Mouse (Mus musculus): Measurements from ENCODE around the gene Hat1.

The Hat1 gene

DNA sequence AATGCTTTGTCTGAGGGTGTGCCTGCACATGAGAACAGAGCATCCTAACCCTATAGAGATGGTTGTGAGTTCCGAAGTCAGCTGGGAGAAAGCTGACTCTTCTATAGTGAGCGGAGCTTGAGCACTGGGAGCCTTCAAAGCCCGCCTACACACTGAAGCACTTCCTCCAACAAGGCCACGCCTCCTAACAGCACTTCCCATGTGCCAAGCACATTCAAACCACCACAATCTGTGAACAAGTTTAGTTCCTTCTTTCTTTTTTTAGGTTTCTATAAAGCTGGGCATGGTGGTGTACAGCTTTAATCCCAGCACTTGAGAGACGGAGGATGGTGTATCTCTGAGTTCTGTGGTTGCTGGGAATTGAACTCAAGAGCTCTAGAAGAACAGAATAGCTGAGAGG lies 11.3 kb upstream of the Hat1 start:
- no peak for DNase-seq

DNA sequence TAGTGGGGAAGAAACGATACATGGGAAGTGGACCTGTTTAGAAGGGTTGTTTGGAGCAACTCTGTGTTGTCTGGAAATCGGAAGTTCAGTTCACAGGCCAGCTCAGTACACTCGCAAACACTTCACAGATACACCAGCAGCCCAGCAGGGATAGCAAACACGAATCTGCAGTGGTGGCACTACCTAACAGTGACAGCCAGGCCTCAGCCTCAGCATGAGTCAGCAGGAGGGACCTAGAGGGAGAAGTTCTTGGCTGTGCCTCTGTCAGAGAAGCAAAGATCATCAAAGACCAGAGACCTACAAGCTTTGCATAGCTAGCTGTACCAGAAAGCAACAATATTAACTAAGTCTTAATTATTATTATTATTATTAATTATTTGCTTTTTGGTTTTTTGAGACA lies 6.8 kb upstream of the Hat1 start:
- DNase-seq: no peak

DNA sequence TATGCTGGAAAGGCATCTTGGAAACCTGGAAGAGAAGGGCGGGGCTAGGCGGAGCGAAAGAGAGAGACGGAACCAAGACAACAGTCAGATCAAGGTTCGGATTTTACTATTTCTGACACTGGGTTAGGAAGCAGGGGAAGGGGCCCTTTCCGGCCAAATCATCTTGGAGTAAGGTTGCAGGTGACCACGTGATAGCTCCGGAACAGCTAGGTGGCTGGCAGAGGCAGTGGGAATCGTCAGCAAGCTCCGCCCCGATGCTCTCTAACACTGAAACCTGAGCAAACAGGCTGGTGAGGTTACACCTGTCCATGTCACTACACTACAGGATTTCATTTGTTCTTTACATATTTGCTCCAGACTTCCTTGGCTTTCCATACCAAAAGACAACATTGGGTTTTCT lies 4.9 kb upstream of the Hat1 start:
- DNase-seq: no peak

DNA sequence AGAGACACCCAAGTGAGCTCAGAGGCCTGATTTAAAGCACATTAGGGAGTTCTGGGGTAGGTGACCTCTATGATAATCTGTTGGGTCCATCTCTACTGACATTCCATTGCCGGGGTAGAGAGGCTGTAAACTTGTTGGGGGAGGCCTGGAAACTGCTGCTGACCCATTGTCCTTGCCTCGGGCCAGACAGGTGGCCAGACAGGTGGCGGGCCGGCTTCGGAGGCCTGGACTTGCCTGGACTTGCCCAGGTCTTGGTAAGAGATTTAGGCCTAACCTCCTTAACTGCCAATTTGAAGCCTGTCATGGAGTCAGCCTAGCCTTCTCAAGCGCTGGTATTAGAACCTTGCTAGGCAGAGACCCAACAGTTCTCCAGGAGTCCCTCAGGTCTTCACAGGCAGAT lies 992 bp upstream of the Hat1 start:
- DNase-seq: no peak

DNA sequence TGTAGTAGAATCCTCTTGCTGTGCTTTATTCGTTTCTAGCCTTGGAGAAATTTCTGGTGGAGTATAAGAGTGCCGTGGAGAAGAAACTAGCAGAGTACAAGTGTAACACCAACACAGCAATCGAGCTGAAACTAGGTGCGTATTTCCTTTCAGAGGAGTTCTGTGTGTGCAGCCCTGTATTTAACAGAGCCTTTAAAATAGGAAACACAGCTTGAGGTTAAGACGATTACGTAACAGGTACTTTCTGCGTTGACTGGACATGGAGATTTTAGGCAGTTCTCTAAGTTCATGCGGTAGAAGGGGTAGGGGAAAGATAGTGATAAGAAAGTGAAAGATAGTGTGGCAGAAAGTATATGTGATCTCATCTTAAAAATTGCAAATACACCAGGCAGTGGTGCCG lies 1.1 kb downstream of the Hat1 start:
- no peak for DNase-seq

DNA sequence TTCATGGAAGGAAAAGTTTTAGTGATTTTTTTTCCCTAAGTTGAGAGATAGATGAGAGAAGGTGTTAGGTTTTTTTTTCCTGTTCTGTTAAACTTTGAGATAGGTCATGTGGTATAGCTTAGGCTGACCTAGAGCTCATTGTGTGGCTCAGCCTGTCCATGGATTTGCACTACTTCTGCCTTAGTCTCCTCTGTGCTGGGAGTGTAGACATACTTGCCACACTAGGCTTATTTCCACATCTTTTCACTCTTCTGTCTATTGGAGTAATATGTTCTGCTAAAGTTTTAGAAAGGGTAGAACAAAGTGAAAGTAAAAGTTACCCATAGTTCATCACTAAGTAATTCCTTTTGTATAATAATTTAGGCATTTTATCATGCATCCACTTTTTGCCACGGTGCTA lies 16.9 kb downstream of the Hat1 start:
- DNase-seq: no peak

DNA sequence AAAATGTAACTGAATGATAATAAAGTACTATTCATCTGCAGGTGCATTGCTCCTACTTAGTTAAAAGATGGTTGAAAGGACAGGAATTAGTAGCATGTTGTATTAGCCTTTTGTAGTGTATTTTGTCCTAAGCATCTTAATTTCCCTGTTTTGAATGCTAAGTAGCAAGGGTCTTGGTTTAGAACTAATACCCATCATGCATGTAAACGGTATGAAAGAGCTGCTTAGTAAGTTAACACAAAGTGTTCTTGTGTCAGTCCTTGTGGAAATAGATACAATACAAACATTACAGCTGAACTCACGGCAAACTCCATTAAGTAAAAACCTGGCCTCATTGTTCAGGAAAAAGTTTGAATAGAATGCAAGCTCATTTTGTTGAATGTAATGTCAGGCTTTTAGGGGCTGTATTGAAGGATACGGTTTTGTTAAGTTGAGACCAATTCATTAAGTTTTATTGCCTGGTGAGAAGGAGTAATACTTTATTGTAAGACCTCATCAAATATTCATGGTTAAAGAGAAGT lies 30.1 kb downstream of the Hat1 start:
- DNase-seq: no peak

DNA sequence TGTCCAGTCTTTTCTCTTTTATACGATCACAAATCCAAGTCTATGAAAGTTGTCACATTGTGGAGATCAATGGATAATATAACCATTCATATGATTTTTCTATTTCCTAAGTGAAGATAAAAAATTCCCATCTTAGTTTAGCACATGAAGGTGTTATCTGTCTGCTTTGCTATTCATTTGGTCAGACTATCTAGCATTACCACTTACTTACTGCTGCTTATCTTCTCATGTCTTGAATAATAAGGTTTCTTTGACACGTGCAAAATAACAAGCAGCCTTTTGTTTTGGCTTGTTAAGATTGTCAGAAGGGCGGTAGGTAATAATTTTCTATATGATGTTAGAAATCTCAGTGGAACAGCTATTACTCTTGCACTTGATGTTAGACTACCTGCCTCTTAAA lies 30.6 kb downstream of the Hat1 start:
- no peak for DNase-seq

DNA sequence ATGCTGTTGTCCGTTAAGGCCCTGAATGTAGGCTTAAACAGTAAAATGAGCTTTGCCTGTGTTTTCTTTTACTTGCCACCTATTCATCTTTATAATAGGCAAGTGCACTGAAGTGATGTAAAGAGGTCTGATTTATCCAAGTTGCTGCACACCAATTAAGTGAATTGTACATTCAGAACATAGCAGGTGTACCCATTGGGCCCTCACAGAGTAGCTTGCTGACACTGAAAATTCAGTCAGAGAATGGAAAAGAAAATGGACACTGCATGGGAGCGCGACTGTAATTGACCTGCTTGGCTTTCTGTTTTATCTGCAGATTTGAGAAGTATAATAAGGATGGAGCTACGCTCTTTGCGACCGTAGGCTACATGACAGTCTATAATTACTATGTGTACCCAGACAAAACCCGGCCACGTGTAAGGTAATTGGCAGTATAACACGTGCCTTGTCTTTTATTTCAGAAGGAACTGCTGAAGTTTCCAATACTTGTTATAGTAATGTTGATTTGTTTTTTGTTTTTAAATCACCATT lies 32.2 kb downstream of the Hat1 start:
- DNase-seq: no peak

DNA sequence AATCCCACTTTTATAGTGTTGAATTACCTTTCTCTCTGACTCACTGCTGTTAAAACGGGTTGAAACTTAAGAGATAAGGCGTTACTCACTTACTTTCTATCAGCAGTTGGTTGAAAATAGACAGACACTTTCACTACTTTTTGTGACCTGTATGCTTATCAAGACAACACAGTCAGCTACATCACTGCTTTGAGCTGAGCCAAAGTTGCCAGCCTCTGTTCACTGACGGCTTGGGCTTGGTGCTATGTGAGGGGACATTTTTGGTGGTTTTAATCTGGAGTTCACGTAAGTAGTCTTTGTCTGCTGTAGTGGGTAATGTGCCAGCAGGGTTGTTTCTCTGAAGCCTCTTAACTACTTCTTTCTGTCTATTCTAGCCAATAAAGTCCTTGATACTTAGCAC lies 35.8 kb downstream of the Hat1 start:
- no peak for DNase-seq

DNA sequence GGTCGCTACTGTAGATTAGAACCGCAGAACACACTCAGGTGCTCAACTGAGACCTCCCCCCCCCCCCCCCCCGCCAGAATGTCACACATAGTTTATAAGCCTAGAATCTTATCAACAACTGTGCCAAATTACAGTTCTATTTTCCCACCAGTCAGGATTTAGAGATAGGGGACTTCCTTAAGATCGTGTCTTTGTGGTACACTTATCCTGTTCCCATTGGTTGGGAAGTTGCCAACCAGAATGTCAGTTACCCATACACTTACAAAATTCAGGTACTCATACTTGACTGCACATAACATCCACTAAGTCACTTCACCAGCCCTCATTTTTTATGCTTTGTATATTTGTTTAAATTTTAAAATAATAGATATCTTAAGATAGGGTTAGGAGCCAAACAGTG lies 46.7 kb downstream of the Hat1 start:
- DNase-seq: no peak

DNA sequence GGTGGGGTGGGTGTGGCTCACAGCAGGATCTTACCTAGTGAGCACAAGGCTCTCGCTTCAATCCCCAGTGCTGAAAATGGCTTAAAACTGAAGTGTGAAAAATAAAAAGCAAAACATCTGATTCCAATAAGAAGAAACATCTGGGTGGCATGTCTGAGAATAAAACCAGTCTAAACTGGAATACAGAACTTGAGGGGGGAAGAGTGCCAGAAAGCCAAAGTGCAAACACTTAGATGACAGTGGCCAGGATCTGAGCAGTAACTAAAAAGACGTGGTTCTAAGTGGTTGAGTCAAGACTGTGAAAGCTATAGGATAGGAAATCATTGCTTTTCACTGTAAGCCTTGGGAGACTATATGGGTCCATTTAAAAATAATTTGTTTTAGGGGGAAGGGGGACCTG lies 54.6 kb downstream of the Hat1 start:
- no peak for DNase-seq

DNA sequence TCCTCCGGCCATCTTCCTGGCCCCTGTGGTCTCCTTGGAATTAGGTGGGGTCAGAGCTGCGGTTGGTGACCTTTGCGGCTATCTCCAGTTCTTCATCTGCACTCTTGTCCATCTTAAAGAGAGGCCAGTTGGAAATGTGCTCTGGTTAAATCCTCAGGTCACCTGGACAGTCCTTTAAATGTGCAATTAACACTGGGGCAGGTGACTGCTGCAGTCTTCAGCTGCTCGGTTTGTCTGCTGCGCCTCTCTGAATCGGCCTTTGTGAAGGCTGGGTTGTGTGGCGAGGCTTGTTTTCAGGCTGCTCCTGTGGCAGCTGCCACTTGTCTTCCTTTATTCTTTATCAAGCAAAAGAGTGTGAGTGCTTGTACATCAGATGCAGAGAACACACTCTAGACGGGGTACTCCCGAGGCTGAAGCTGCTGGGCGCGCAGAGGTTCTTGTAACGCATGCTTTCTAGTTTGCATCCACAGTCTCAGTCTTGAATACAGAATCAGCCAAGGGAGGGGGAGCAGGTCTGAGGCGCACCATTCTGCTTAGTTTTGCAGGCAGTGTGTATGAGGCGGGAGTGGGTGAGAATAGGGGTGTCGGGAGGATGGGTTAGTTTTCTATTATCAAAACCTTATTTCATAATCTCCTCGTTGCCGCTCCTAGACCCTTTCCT lies 56.9 kb downstream of the Hat1 start:
- no peak for DNase-seq

DNA sequence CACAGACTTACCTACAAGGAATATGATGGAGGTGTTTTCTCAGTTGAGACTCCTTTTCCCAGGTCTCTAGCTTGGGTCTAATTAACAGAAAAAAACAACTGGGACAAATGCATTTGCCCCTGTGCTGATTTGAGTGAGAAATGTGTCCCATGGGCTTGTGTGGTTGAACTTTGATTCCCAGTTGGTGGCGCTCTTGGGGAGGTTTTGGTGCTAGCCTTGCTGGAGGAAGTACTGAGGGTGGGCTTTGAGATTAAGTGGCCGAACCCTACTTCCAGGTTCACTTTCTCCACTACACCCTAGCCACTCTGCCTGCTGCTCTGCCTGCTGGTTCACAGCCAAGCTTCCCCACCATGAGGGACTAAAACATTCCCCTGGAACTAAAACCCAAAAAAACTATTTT lies 60.8 kb downstream of the Hat1 start:
- no peak for DNase-seq

DNA sequence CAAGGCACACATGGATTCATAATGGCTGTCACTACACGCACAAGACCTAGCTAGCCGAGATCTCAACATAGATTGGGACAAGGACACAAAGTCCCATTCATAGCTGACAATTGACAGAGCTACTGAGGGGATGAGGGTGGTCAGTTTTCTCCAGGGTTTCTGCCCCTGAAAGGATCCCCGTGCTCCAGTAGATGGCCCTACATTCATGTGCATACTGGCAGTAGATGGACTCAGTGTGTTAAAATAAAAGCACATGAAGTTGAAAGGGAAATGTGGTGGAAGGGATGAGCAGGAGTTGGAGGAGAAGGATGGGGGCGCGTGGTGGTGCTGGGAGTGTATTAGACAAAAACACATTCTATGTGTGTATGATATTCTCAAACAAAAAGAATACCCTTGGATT lies 63.0 kb downstream of the Hat1 start:
- no peak for DNase-seq

DNA sequence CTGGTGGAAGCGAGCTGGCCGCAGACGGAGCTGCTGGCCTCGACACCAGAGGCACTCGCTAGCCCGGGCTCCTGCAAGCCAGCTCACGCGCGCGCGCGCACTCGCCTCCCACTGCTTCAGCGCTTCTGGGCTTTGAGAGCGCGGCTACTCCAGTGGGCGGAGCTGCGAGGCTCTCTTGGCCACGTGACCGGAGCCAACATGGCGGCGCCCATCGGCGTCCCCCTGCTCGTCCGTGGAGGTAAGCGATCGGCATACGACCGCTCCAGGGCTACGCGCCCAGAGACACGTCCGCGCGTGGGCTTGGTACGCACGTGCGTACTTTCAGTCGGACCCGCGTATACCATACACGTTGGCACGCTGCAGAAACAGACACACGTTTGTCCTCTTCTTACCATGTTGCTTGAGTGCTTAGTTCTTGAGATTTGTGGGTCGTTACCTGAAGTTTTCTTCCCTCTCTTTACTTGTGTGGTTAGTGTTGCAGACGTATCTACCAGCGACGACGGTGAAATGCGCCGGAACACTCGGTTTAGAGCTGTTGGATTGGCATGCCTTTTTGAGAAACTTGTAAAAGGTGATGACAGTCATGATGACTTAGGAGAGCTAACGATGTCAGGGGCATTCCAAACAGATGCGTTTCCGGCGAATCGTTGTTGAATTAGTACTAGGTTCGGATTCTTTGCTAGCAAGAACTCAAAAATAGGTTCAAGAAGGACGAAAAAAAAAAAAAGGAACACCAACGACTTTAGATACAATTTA lies 64.6 kb downstream of the Hat1 start, which contains the start of gene Metap1d:
Metap1d (plus strand) TSS at position 116 of the 756 bp plus-strand sequence.
- DNase-seq: peak; percentile 94 to 96

DNA sequence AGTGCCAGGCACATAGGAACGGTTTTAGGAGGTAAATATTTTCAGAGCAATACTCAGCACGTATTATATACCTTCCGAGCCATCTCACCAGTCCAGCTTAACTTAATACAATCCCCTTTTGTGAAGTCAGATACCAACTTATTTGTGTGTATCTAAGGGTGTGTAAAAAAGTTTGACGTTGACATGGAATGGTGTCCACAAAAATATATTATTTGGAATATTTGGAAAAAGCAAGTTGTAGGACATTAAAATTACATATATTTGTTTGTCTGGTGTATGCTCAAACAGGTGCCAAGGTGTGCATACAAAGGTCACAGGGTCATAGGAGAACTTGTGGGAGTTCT lies 65.1 kb downstream of the Hat1 start:
- no peak for DNase-seq

DNA sequence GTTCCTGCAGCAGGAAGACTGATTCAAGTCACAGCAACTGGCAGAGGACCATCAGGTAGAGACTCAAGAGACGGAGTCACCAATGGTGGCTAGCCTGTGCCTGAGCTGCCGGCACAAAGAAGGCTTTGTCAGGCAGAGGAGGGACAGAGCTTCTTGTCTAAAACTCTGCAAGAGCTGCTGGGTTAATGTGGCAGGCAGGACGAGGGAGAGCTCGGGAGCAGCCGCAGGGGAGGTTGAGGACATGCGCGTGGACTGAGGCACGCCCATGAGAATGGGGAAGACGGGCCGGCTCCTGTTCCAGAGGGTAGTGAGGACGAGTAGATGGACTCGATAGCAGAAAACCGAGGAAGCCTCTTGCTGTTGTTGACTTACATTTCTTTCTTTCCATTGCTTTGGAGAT lies 69.9 kb downstream of the Hat1 start:
- no peak for DNase-seq

DNA sequence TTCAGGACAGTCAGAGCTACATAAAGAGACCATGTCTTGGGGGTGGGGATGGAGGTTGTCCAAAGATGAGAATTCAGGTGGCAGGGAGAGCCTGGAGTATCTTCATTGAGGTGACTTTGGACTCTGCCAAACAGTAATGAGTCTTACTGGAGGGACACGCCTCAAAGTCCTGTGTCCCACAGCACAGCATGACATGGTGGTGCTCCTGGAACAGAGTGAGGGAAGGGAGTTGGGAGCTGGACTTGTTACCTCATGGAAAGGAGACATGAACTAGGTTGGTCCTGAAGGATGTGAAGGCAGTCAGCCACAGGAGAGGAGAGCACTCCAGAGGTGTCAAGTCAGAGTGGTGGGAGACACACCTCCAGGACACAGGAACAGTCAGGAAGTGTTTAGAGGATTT lies 70.9 kb downstream of the Hat1 start:
- no peak for DNase-seq

DNA sequence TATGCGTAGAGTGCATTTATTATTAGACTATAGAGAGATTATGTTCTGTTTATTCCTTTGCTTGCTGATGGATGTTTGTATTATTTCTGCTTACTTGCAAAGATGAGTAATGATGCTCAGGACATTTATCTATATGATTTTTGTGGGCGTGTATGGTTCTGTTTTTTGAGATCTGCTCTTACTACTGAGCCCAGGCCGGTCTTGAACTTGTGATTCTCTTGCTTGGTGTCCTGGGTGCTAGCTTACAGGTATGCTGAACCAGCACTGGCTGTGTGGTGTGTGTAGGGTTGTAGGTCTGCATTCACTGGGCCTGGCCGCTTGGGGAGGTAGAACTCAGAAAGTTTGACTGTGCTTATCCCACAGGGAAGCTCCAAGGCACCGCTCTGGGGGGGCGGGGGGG lies 72.4 kb downstream of the Hat1 start:
- DNase-seq: no peak

DNA sequence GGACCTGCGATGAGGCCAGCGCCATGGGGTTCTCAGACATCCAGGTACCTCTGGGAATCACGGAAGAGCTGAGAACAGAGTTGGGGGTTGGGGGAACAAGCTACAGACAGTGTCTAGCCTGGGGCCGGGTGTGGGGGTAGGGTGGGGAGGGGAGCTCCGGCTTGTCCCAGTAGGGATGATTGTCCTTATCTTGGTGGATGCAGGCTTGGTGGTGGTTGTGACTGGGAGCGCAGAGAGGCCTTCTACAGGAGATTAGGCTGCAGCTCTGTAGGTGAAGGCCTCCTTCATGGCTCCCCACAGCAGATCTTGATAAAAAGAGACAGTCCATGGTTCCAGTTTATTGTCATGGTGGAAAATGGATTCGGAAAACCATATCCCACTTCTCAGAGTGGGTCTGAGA lies 72.8 kb downstream of the Hat1 start:
- DNase-seq: no peak

DNA sequence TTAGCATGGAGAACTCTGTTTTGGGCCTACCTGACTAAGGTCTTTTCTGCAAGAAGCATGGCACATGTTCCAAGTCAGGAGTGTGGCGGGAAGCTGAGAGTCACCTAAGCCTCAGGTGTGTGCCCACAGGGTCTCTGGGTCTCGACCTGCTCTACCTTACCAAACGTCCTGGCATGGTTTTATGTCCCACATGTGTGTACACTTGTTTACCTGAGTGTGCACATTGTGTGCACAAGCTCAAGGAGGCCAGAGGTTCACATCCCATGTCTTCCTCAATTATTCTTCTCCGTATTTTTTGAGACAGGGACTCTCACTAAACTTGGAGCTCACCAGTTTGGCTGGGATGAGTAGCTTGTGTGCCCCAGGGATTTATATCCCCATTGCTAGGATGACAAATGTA lies 73.3 kb downstream of the Hat1 start:
- no peak for DNase-seq

DNA sequence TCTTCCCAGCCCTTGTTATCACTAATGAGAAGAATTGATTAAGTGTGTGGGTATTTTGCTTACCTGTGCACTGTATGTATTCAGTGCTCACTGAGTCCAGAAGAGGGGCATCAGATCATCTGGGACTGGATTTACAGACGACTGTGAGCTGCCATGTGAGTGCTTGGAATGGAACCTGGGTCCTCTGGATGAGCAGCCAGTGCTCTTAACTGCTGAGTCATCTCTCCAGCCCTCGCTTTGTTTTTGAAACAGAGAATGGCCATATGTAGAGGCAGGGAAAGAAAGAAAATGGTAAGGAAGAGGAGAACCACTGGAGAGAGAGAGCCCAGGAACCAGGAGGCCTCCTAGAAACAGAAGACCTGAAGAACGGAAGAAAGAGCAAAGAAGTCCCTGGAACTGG lies 73.8 kb downstream of the Hat1 start:
- no peak for DNase-seq

DNA sequence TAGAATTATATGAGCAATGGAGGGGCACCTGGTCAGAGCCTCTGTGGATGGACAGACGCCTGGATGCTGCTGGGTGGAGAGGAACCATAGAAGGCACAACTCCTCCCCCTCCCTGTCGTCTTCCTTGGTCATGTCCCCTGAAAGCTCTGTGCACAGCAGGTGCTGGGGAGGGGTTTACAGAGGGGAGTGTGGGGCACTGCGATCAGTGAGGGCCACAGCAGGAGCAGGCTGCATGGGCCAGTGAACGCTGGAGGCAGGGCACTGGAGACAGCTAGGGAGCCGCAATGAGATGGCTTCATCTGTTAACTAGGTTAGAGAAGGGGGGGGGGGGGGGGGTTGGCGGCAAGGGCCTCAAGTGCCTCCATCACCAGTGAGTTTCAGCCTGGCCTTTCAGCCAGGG lies 77.3 kb downstream of the Hat1 start:
- no peak for DNase-seq
